Mouse (Mus musculus): ENCODE data around the gene Lemd2.

The Lemd2 gene

DNA sequence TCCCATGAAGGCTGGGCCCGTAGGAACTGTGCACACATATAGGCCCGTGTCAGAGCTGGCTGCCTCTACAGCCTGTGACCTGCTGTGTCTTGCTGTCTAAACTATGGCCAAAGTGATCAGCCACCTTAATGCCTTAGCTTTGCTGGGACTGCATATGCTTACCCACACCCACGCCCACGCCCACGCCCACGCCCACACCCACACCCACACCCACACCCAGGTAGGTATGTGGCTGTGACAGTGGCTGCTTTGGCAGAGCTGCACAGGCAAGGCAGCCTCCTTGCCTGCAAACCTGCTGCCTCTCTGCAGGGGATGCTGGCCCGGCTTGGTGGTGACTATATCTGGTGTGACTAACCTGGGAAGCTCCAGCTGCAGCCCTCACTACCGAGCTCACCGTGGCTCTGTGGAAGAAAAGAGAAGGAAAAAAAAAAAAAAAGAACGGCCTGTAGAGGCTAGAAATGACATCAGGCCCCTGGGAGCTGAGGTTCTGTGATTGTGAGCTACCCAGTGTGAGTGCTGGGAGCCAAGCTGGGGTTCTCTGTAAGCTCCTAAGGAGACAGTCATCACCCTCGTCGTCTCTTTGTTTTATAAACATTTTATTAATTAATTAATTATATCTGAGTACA lies 20.5 kb downstream of the Lemd2 start:
- no peak for DNase-seq

- no peak for DNase-seq
Measured at GRCm38 (mm10) chr17:27182401-27182800, 21.9 kb downstream of the Lemd2 start.

GRCm38 (mm10) chr17:27181666-27182065 lies 22.6 kb downstream of the Lemd2 start:
- no peak for DNase-seq

- DNase-seq = no peak
Measured at GRCm38 (mm10) chr17:27179681-27180280, 24.5 kb downstream of the Lemd2 start.

- no peak for DNase-seq
Measured at GRCm38 (mm10) chr17:27178427-27179177, 25.7 kb downstream of the Lemd2 start.

DNA sequence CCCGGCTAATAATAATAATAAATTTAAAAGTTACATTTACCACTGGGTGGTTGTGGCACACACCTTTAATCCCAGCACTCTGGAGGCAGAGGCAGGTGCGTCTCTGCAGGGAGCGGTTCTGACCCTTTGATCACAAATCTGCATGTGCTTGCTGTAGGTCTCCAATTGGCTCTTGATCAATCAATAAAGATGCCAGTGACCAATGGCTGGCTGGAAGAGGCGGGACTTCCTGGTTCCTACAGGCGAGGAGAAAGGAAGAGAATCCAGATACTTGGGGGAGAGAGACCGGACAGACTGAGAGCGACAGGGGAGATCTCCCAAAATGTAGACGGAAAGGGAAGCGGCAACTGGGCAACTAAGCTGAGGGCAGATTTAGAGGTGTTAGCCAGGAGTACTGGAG lies 26.2 kb downstream of the Lemd2 start:
- DNase-seq = no peak

GRCm38 (mm10) chr17:27176754-27177153 lies 27.5 kb downstream of the Lemd2 start:
- DNase-seq = no peak

DNA sequence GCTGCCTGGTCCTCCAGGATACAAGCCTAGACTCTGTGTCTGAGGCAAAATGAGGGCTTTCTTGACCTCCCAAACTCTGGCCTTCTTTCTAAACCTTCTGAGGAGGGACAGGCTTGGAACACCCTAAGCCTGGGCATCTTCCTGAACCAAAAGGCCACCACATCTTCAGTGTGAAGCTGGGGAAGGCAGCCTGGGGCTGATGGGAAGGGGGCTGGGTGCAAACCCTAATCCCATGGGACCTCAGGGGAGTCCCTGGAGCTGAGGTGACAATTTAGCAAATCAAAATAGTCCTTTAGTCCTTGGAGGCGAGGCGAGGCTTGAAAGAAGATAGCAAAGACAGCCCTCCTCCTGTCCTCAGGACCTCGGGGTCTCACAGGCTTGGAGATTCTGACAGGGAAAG lies 28.0 kb downstream of the Lemd2 start:
- no peak for DNase-seq

GRCm38 (mm10) chr17:27175196-27175874 lies 28.9 kb downstream of the Lemd2 start:
- DNase-seq = no peak

- DNase-seq = no peak
Measured at GRCm38 (mm10) chr17:27173715-27174114, 30.6 kb downstream of the Lemd2 start.

GRCm38 (mm10) chr17:27172459-27172858 lies 31.8 kb downstream of the Lemd2 start:
- no peak for DNase-seq

DNA sequence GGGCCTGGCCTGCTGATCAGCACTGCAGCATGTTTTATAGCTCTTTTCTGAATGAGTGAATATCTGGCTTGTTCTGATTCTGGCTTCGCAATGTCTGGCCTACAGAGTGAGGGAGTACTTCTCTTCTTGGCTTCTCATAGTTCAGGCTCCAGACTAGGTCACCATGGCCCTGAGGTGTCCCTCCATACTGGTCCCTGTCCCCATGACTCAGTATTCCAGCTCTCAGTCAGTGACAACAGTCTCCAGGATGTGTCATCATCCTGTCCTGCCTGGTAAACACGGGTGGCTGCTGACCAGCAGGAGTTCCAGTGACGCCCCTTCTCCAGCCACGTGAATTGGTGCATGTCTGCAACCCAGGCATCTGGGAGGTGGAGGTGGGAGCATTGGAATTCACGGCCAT lies 33.1 kb downstream of the Lemd2 start:
- no peak for DNase-seq

GRCm38 (mm10) chr17:27169952-27170695 lies 34.1 kb downstream of the Lemd2 start:
- DNase-seq = no peak

DNA sequence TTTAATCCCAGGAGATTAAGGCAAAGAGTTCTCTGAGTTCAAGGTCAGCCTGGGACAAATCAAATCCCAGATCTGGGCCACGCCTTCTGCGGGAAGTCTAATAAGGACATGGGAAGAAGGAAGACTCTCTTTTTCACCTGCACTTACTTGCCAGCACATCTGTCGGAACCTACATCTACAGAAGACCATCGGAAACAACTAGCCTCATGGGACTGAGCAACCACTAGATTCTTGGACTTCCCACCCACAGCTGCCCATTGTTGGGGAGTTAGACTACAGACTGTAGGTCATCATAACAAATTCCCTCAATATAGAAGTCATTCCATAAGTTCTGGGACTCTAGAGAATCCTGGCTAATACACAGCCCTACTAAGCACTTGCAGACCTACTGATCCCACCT lies 35.7 kb downstream of the Lemd2 start:
- DNase-seq = no peak

DNA sequence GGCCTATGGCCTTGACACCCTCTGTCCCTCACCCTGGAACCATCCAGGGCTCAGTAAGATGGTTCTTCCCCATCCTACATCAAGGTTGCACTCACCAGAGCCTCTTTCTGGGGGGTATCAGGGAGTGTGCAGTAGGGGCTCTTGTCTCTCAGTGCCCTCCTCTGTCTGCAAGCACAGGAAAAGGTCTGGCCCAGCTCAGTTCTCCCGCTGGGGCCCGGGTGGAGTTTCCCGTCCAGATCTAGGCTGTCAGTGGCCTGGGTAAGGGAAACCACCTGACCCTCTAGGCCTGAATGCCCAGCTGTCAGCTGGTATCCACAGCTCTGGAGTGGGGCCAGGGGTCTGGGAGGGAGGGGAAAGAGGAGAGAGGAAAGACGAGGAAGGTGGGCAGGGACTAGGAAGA lies 36.7 kb downstream of the Lemd2 start, which contains the start of gene Ip6k3:
TSS of gene Ip6k3 (minus strand) at position 251 of the 400 bp plus-strand sequence.
- no peak for DNase-seq

- DNase-seq = no peak
Measured at GRCm38 (mm10) chr17:27166901-27167300, 37.4 kb downstream of the Lemd2 start.

- no peak for DNase-seq
Measured at GRCm38 (mm10) chr17:27165054-27165773, 39.1 kb downstream of the Lemd2 start.

DNA sequence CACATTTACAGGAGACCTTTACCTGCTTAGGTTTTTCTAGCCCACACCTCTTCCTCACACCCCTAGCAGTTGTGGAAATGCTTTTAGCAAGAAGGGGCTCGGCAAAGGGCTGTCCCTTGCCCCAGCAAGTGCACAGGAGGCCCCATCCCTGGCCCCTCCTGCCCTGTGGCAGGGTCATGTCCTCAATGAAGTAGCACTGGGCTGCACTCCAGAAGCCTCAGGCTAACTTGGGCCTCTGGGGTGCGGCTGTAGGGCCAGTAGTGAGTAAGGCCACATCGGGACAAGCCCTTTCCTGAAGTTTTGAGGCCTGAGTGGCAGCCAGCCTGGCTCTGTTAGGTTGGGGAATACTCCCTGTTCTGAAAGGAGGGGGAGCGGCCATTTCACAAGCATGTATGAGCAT lies 43.4 kb downstream of the Lemd2 start:
- DNase-seq = no peak

- no peak for DNase-seq
Measured at GRCm38 (mm10) chr17:27159169-27159568, 45.1 kb downstream of the Lemd2 start.

GRCm38 (mm10) chr17:27158439-27158838 lies 45.8 kb downstream of the Lemd2 start:
- DNase-seq = no peak

DNA sequence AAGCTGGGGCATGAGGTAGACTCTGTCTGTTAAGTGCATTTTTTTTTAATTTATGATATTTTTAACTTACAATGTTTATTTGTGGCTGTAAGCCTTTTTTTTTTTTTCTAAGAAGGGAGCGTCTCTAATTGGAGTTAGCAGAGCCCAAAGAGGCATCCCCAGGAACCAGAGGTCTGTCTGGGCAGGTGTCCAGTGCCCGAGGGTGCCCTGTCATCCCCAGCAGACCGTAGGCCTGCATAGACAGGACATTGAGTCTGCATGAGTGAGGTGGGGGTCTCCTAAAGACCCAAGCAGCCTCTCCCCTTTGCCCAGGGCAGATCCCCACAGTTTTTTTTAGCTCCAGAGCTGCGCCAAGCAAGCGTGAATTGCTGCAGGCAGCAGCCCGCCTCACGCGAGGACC lies 48.5 kb downstream of the Lemd2 start:
- no peak for DNase-seq

DNA sequence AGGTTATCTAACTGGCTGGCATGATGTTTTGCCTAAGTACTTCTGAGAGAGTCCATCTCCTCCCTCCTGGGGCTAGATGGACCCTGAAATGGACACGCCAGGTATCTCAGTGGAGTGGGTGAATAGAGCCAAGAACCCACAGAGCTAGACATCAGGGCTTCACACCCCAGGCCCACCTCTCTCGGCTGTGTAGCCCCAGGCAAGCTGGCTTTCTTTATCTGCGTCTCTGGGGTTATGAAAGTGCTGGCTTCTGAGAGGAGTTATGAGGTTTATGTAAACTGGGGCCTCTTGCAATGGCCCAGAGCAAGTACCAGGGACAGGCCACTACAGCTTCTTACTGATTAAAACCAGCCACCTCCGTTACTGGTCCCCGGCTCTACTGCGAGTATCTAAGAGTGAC lies 49.4 kb downstream of the Lemd2 start:
- DNase-seq = no peak
